Mouse (Mus musculus): ENCODE data around the gene Srgn. TPM values are rescaled to one million over a fixed set of nuclear protein-coding genes. Genes with fewer than 3 reads are reported as not detected.

Gene Srgn
- polyA plus RNA-seq, 1 experiment from 2014 or later, result 38.8 TPM

DNA sequence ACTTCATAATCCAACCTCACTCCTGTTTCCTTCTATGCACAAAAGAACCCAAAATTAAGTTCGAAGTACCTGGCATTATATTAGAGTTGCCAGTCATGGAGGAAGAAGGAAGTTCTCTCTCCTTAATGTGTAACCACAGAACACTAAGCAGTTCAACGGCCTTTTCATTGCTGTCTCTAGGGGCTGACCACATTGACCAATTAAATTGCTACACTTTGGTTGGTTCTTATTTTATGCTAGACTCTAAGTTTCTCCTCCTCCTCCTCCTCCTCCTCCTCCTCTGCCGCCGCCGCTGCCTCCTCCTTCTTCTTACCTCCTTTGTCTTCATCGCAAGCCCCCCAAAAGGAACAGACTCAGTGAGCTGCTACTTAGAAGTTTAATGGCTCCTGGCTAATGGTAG is 15.7 kb downstream of the Srgn start:
- Histone ChIP-seq H3K9ac (ENCODE audit: low read depth, low read length) (no peak overlapping the region), H3K9me3 (ENCODE audit: control insufficient read depth, low read length) (no peaks in the 10 kb centered on the region), H3K27ac (replicated peaks; ENCODE audit: low read depth, low read length) (no peak overlapping the region), H3K27me3 (replicated peaks; ENCODE audit: control insufficient read depth, insufficient read depth, low read length) (peaks cover 5% of the 10 kb centered on the region), H3K4me2 (ENCODE audit: low read depth, low read length) (no peak overlapping the region), H3K36me3 (ENCODE audit: control insufficient read depth, insufficient read depth, low read length) (no peaks in the 10 kb centered on the region), H3K4me1 (ENCODE audit: control insufficient read depth, insufficient read depth, low read length) (peaks cover 7% of the 10 kb centered on the region; the same call in 1 of the 2 replicates), H3K4me3 (ENCODE audit: low read depth, low read length) (no peak overlapping the region)
- DNase-seq (ENCODE audit: low spot score), result no peak
- WGBS, result 82% methylated on average over 6 of the region's 6 CpGs
- no peak for ATAC-seq (ENCODE audit: low read depth)

DNA sequence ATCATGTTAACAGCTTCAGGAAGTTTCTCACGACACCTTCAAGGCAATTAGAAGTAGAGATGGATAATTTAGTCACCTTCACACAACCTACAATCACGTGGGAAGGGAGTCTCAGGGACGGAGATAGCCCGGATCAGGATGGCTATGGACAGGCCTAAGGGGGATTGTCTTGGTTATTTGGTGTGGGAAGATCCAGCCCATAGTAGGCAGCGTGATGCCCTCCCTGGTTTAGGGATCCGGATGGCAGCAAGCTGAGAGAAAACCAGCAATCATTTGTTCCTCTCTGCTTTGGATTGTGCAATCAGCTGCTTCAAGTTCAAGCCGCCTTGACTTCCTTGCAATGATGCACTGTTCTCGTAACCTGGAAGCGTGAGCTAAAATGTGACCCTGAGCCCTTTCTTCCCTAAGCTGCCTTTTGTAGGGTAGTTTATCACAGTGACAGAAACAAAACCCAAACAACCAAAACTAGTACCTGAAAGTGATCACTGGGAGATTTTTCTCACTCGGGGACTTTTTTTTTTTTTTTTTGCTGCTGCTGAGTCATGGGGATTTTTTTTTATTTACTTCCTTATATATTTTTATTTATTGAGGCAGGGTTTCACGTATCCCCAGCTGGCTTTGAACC is 18.1 kb downstream of the Srgn start:
- Histone ChIP-seq H3K4me2 (ENCODE audit: low read depth, low read length) (peak overlapping the region; percentile 62; the same call in 1 of the 2 replicates), H3K9me3 (ENCODE audit: control insufficient read depth, low read length) (no peaks in the 10 kb centered on the region), H3K27me3 (replicated peaks; ENCODE audit: control insufficient read depth, insufficient read depth, low read length) (peaks cover 5% of the 10 kb centered on the region), H3K4me1 (ENCODE audit: control insufficient read depth, insufficient read depth, low read length) (peaks cover 7% of the 10 kb centered on the region; the same call in 1 of the 2 replicates), H3K9ac (ENCODE audit: low read depth, low read length) (no peak overlapping the region), H3K36me3 (ENCODE audit: control insufficient read depth, insufficient read depth, low read length) (no peaks in the 10 kb centered on the region), H3K4me3 (ENCODE audit: low read depth, low read length) (no peak overlapping the region), H3K27ac (replicated peaks; ENCODE audit: low read depth, low read length) (no peak overlapping the region)
- 70% methylated on average over 11 of the region's 11 CpGs for WGBS
- DNase-seq (ENCODE audit: low spot score) (no peak), ATAC-seq (ENCODE audit: low read depth) (no peak)

DNA sequence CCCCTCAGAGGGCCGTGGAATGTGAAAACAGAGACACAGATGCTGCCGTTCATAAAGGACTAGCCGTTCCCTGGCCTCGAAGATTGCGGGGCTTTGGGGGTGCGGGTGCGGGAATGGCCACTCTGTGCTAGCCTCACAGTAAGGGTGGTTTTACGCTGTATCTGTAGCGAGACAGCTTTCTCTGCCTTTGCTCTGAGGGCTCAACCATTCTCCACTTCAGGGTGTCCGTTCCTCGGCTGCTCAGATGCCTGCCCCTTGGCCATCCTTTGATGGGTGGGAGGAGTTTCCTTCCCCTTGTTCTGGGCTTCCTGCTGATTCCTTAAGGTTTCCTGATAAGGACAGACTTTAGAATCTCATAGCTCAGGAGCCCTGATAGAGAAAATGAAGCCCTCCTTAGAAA is 18.8 kb downstream of the Srgn start:
- Histone ChIP-seq H3K9ac (ENCODE audit: low read depth, low read length) (peak overlapping the region; percentile 53; the same call in 1 of the 2 replicates), H3K4me3 (ENCODE audit: low read depth, low read length) (peak overlapping the region; percentile 34), H3K27ac (replicated peaks; ENCODE audit: low read depth, low read length) (no peak overlapping the region), H3K4me1 (ENCODE audit: control insufficient read depth, insufficient read depth, low read length) (peaks cover 7% of the 10 kb centered on the region; the same call in 1 of the 2 replicates), H3K27me3 (replicated peaks; ENCODE audit: control insufficient read depth, insufficient read depth, low read length) (peaks cover 5% of the 10 kb centered on the region), H3K9me3 (ENCODE audit: control insufficient read depth, low read length) (no peaks in the 10 kb centered on the region), H3K4me2 (ENCODE audit: low read depth, low read length) (peak overlapping the region; percentile 62), H3K36me3 (ENCODE audit: control insufficient read depth, insufficient read depth, low read length) (no peaks in the 10 kb centered on the region)
- no peak for ATAC-seq (ENCODE audit: low read depth)
- 2% methylated on average over 11 of the region's 11 CpGs for WGBS
- DNase-seq (ENCODE audit: low spot score), result no peak

DNA sequence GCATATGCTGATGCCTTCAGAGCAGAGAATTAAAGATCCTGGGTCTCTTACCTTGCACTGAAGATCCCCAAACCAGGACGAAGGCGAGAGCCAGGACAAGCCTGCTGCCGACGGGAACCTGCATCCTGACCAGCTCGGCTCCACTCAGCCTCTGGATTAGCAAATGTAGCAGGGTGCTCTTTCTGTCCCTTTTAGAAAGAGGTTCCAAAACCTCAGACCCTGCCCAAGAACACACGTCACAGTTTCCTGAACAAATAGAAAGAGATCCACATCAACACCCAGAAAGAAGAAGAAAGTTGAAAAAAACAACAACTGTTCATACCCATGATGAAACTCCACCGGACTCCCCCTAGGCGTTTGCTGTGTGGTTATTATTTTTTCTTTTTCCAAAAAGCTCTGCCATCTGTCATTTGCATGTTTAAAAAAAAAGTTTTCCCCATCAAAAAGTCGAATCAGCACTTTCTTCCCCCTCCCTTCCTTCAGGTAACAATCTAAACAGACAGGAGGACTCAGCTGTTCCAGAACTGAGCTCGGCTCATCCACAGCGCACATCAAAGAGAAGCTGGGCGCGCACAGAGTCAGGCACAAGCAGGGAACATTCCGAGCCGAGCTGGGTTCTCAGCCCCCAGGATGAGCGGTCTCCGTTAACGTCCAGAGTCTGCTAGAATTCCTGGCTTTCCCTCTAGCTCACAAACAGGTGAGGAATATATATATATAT is 19.5 kb downstream of the Srgn start:
- H3K4me1 ChIP-seq (ENCODE audit: control insufficient read depth, insufficient read depth, low read length), result peaks cover 7% of the 10 kb centered on the region; the same call in 1 of the 2 replicates
- no peak overlapping the region for H3K27ac ChIP-seq (replicated peaks; ENCODE audit: low read depth, low read length)
- no peaks in the 10 kb centered on the region for H3K36me3 ChIP-seq (ENCODE audit: control insufficient read depth, insufficient read depth, low read length)
- H3K9ac ChIP-seq (ENCODE audit: low read depth, low read length), result peak overlapping the region; percentile 53
- H3K9me3 ChIP-seq (ENCODE audit: control insufficient read depth, low read length), result no peaks in the 10 kb centered on the region
- peak; percentile 77 for ATAC-seq (ENCODE audit: low read depth)
- peaks cover 5% of the 10 kb centered on the region for H3K27me3 ChIP-seq (replicated peaks; ENCODE audit: control insufficient read depth, insufficient read depth, low read length)
- H3K4me2 ChIP-seq (ENCODE audit: low read depth, low read length), result peak overlapping the region; percentile 62
- peak overlapping the region; percentile 34 for H3K4me3 ChIP-seq (ENCODE audit: low read depth, low read length)
- WGBS, result 13% methylated on average over 18 of the region's 18 CpGs
- DNase-seq (ENCODE audit: low spot score), result peak; percentile 48

DNA sequence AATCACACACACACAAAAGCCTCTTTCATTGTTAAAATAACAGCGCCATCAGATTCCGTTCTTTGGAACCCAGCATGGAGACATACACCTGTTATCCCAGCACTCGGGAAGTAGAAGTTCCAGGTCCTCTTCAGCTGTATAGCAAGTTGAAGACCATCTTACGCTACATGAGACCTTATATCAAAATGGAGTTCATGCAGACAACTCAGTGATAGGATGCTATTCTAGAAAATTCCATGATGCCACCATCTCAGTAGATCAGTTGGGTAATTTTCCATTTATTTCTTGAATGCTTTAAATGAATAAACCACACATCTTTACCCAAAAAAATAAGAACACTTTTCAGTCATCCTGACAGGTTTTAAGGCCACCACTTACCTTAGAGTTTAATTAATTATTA is 20.2 kb downstream of the Srgn start:
- H3K27ac ChIP-seq (replicated peaks; ENCODE audit: low read depth, low read length), result no peak overlapping the region
- peaks cover 7% of the 10 kb centered on the region; the same call in 1 of the 2 replicates for H3K4me1 ChIP-seq (ENCODE audit: control insufficient read depth, insufficient read depth, low read length)
- H3K4me2 ChIP-seq (ENCODE audit: low read depth, low read length), result no peak overlapping the region
- 76% methylated on average over 4 of the region's 4 CpGs for WGBS
- H3K9me3 ChIP-seq (ENCODE audit: control insufficient read depth, low read length), result no peaks in the 10 kb centered on the region
- peak overlapping the region; percentile 53; the same call in 1 of the 2 replicates for H3K9ac ChIP-seq (ENCODE audit: low read depth, low read length)
- DNase-seq (ENCODE audit: low spot score), result no peak
- H3K4me3 ChIP-seq (ENCODE audit: low read depth, low read length), result no peak overlapping the region
- no peak for ATAC-seq (ENCODE audit: low read depth)
- H3K27me3 ChIP-seq (replicated peaks; ENCODE audit: control insufficient read depth, insufficient read depth, low read length), result peaks cover 5% of the 10 kb centered on the region
- H3K36me3 ChIP-seq (ENCODE audit: control insufficient read depth, insufficient read depth, low read length), result no peaks in the 10 kb centered on the region

DNA sequence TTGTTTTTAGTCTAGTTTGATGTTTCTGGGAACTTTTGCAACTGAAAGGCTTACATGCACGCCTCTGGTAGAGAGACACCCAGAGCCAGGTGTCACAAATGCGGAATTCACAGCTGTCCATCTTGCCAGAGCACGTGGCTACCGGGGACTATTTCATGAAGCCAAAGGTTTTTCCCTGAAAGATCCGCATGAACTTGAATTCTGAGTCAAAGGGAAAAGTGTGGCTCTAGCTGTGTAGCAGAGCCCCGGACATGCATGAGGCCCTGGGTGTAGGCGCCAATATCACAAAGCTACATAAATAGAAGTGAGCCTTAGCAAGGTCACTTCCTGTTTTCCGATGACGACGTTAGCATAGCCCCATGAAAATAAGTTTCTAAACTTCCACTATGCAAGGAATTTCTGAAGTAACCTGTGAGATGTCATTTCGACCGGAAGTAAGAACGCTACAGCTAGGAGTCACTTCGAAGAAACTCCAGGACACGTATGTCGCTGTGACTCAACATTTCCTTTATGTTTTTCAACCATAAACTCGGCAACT is 21.2 kb downstream of the Srgn start:
- Histone ChIP-seq H3K4me2 (ENCODE audit: low read depth, low read length) (no peak overlapping the region), H3K4me1 (ENCODE audit: control insufficient read depth, insufficient read depth, low read length) (peaks cover 7% of the 10 kb centered on the region; the same call in 1 of the 2 replicates), H3K4me3 (ENCODE audit: low read depth, low read length) (no peak overlapping the region), H3K27ac (replicated peaks; ENCODE audit: low read depth, low read length) (no peak overlapping the region), H3K36me3 (ENCODE audit: control insufficient read depth, insufficient read depth, low read length) (no peaks in the 10 kb centered on the region), H3K9ac (ENCODE audit: low read depth, low read length) (no peak overlapping the region), H3K9me3 (ENCODE audit: control insufficient read depth, low read length) (no peaks in the 10 kb centered on the region), H3K27me3 (replicated peaks; ENCODE audit: control insufficient read depth, insufficient read depth, low read length) (peaks cover 5% of the 10 kb centered on the region)
- no peak for ATAC-seq (ENCODE audit: low read depth)
- no peak for DNase-seq (ENCODE audit: low spot score)
- WGBS, result 78% methylated on average over 17 of the region's 17 CpGs

DNA sequence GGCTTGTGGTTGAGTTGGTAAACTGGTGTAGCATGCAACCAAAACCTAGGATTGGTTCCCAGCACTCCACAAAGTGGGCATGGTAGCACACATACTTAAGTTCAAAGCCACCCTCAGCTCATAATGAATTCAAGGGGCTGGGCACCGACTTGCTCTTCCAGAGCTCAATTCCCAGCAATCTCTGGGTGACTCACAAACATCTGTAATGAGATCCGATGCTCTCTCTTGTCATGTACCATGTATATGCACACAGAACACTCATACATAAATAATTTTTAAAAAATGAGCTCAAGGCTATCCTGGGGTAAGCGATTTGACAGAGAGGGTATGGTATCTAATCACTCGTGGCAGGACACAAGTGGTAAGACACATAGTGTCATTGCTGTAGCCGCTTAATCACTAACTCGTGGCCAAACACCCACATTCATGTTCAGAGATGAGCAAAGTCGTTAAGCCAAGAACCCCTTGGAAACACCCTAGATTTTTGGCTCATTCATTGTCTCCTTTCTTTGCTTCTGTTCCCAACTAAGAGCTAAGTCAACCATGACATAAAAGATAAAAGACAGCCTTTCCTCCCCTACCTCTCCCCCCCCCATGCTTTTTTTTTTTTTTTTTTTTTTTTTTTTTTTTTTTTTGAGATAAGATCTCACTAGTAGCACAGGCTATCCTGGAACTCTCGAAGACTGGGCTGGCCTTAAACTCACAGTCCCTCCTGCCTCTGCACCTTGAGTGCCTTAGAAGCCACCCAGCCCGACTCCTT is 21.8 kb downstream of the Srgn start:
- ATAC-seq (ENCODE audit: low read depth), result no peak
- 79% methylated on average over 9 of the region's 9 CpGs for WGBS
- Histone ChIP-seq H3K36me3 (ENCODE audit: control insufficient read depth, insufficient read depth, low read length) (no peaks in the 10 kb centered on the region), H3K4me1 (ENCODE audit: control insufficient read depth, insufficient read depth, low read length) (peaks cover 7% of the 10 kb centered on the region; the same call in 1 of the 2 replicates), H3K9me3 (ENCODE audit: control insufficient read depth, low read length) (no peaks in the 10 kb centered on the region), H3K27me3 (replicated peaks; ENCODE audit: control insufficient read depth, insufficient read depth, low read length) (peaks cover 5% of the 10 kb centered on the region), H3K27ac (replicated peaks; ENCODE audit: low read depth, low read length) (no peak overlapping the region), H3K4me2 (ENCODE audit: low read depth, low read length) (no peak overlapping the region), H3K4me3 (ENCODE audit: low read depth, low read length) (no peak overlapping the region), H3K9ac (ENCODE audit: low read depth, low read length) (no peak overlapping the region)
- no peak for DNase-seq (ENCODE audit: low spot score)

DNA sequence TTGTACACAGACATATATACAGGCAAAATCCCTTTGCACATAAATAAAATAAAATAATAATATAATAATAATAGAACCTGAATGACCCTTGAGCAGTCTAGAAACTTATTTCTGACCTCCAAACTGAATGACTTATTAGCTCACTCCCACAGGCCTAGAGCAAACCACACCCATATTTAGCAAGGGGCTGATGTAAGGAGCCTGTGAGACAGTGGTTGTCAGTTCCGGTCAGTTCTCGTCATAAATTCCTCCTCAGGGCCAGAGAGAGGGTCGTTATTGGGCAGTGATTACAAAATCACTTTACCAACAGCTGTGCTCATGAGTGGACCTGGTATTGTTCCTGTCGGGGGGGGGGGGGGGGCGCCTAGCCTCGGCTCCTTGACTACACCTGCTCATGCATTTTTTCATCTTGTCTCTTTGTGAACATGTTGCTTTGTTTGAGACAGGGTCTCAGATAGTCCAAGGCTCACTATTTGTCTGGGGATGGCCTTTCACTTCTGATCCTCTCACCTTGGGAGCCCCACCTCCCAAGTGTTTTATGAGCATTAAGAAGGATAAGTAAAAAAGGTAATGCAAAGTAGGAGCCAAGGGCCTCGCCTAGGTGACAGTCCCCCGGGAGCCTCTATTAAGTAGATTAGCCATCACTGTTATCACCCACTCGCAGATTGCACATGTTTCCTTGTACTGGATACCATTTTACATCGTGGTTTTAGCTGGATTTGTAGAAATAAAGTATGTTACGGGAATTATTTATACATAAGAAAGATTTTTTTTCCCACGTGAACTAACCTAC is 23.2 kb downstream of the Srgn start:
- H3K27ac ChIP-seq (replicated peaks; ENCODE audit: low read depth, low read length), result no peak overlapping the region

More for the DNA sequence above, 23.2 kb downstream of the Srgn start:
- H3K4me3 ChIP-seq (ENCODE audit: low read depth, low read length), result no peak overlapping the region
- peaks cover 7% of the 10 kb centered on the region; the same call in 1 of the 2 replicates for H3K4me1 ChIP-seq (ENCODE audit: control insufficient read depth, insufficient read depth, low read length)
- no peaks in the 10 kb centered on the region for H3K36me3 ChIP-seq (ENCODE audit: control insufficient read depth, insufficient read depth, low read length)
- H3K9ac ChIP-seq (ENCODE audit: low read depth, low read length), result no peak overlapping the region
- DNase-seq (ENCODE audit: low spot score) (no peak), ATAC-seq (ENCODE audit: low read depth) (no peak)
- H3K4me2 ChIP-seq (ENCODE audit: low read depth, low read length), result no peak overlapping the region
- H3K9me3 ChIP-seq (ENCODE audit: control insufficient read depth, low read length), result no peaks in the 10 kb centered on the region
- peaks cover 5% of the 10 kb centered on the region for H3K27me3 ChIP-seq (replicated peaks; ENCODE audit: control insufficient read depth, insufficient read depth, low read length)
- 64% methylated on average over 12 of the region's 12 CpGs for WGBS
